Comparison of ENCODE assay signal across 9 mouse cellular contexts in genomic region chr7:4788499-4789435, GRCm38 (mm10). TPM values are rescaled to one million over a fixed set of nuclear protein-coding genes. Genes with fewer than 3 reads are reported as not detected.
A peak's percentile ranks its signal among the peaks of the same experiment; 100 is the strongest.
DNase-seq lines count a peak whose midpoint lies in the region; ATAC-seq lines count a peak whose summit lies in the region.
"Had no signal": no experiment of that assay in that cellular context is flagged by ENCODE, and none has a peak within 500 bp of the region (broad histone marks: within the 10 kb centered on the region; RNA-seq: fewer than 3 reads in every experiment).

No protein-coding gene starts in this region.

- peak overlapping the region; percentile 84 for H3K4me2 ChIP-seq in hindbrain, embryonic 13.5 days

- peaks cover 35% of the 10 kb centered on the region for H3K27me3 ChIP-seq in hindbrain, embryonic 13.5 days

- H3K9ac ChIP-seq in hindbrain, embryonic 13.5 days = peak overlapping the region; percentile 86

- H3K4me1 ChIP-seq in hindbrain, embryonic 13.5 days (replicated peaks) = peaks cover 18% of the 10 kb centered on the region

- no peaks in the 10 kb centered on the region for H3K36me3 ChIP-seq in hindbrain, embryonic 13.5 days

- H3K27ac ChIP-seq in hindbrain, embryonic 13.5 days = peak overlapping the region; percentile 55

- H3K4me3 ChIP-seq in hindbrain, embryonic 13.5 days = peak overlapping the region; percentile 56

- no peaks in the 10 kb centered on the region for H3K9me3 ChIP-seq in hindbrain, embryonic 13.5 days

- intact Hi-C loops in left cerebral cortex, postnatal 14 days (cut with DNase I) = no loop called here

- DNase-seq in Muller cell, postnatal 12 days (ENCODE audit: inconsistent ontology term) = peak; percentile 72
- DNase-seq in cerebellum, adult 18-20 months = peak; percentile 63 to 83
- DNase-seq in frontal cortex, postnatal 14 days (ENCODE audit: low spot score in 2 of 2) = peak; percentile 30 to 49
- DNase-seq in left cerebral cortex, postnatal 14 days (ENCODE audit: low spot score in 2 of 2) = peak; percentile 46 to 47
- peak; percentile 66 to 69 for DNase-seq in right cerebral cortex, postnatal 10 days (ENCODE audit: low spot score in 2 of 2)
- peak; percentile 71 for DNase-seq in yolk sac, embryonic 10.5 days (ENCODE audit: low spot score)

- peak; percentile 36 for ATAC-seq in hindbrain, embryonic 13.5 days (ENCODE audit: low FRiP score)
- peak; percentile 17 for ATAC-seq in megakaryocyte, adult 5-6 weeks (ENCODE audit: poor library complexity, severe bottlenecking)

- 2% methylated on average over 63 of the region's 64 CpGs for WGBS in hindbrain, embryonic 13.5 days

RNA-seq across cellular contexts. Expression of gene Tmem238, which starts 0.7 kb away (rescaled TPM):
- polyA plus RNA-seq in hindbrain, embryonic 13.5 days (2015; fragmentation: Nextera tagmentation; extraction: Ambion mirVana) = 2.5 and 3.5 TPM in 2 replicates
- 1 to 10 TPM; 2.7 to 4.4 TPM for total RNA-seq in left cerebral cortex, postnatal 14 days (2021)
- total RNA-seq in megakaryocyte, adult 5-6 weeks (2015) = 1.3 and 3.0 TPM in 2 replicates
- total RNA-seq in megakaryocyte, adult 5-6 weeks (2017) = 0.61 and 2.5 TPM in 2 replicates

RNA-seq across cellular contexts. Expression of gene Rpl28, which starts 3.9 kb away (rescaled TPM):
- polyA plus RNA-seq in hindbrain, embryonic 13.5 days (2015; fragmentation: Nextera tagmentation; extraction: Ambion mirVana) = 239 and 250 TPM in 2 replicates
- total RNA-seq in left cerebral cortex, postnatal 14 days (2021) = 100 to 1,000 TPM; 480 to 489 TPM
- 1,340 and 1,433 TPM in 2 replicates for total RNA-seq in megakaryocyte, adult 5-6 weeks (2015)
- 535 and 673 TPM in 2 replicates for total RNA-seq in megakaryocyte, adult 5-6 weeks (2017)

RNA-seq across cellular contexts. Expression of gene Tmem190, which starts 6.0 kb away (rescaled TPM):
- not detected in 2 replicates for polyA plus RNA-seq in hindbrain, embryonic 13.5 days (2015; fragmentation: Nextera tagmentation; extraction: Ambion mirVana)
- total RNA-seq in left cerebral cortex, postnatal 14 days (2021) = not detected
- total RNA-seq in megakaryocyte, adult 5-6 weeks (2015) = not detected in 2 replicates
- not detected in 2 replicates for total RNA-seq in megakaryocyte, adult 5-6 weeks (2017)
- total RNA-seq: layer of hippocampus, adult 18-20 months had no signal

RNA-seq across cellular contexts. Expression of gene Il11, which starts 6.1 kb away (rescaled TPM):
- 0.38 and 0.56 TPM in 2 replicates for polyA plus RNA-seq in hindbrain, embryonic 13.5 days (2015; fragmentation: Nextera tagmentation; extraction: Ambion mirVana)
- total RNA-seq in left cerebral cortex, postnatal 14 days (2021) = under 1 TPM; 0.18 to 0.55 TPM
- total RNA-seq in megakaryocyte, adult 5-6 weeks (2015) = not detected in 2 replicates
- not detected in 2 replicates for total RNA-seq in megakaryocyte, adult 5-6 weeks (2017)

RNA-seq across cellular contexts. Expression of gene Fam71e2, which starts 17.7 kb away (rescaled TPM):
- not detected in 2 replicates for polyA plus RNA-seq in hindbrain, embryonic 13.5 days (2015; fragmentation: Nextera tagmentation; extraction: Ambion mirVana)
- not detected for total RNA-seq in left cerebral cortex, postnatal 14 days (2021)
- not detected in 2 replicates for total RNA-seq in megakaryocyte, adult 5-6 weeks (2015)
- not detected in 2 replicates for total RNA-seq in megakaryocyte, adult 5-6 weeks (2017)
- total RNA-seq: layer of hippocampus, adult 18-20 months had no signal

Comparison
In these comparisons a context has a peak if more than half of its experiments do, and no peak if none do; other contexts are left out.
1. Peak in every context shown above with its lines: DNase-seq, ATAC-seq, H3K4me3 ChIP-seq and H3K27ac ChIP-seq.